In genomic region chr5:29893829-29894228, GRCm38 (mm10) we compare ENCODE assay signal across 10 mouse cellular contexts.
DNase-seq lines count a peak whose midpoint lies in the region; ATAC-seq lines count a peak whose summit lies in the region.
"Had no signal": no experiment of that assay in that cellular context is flagged by ENCODE, and none has a peak within 500 bp of the region (broad histone marks: within the 10 kb centered on the region; RNA-seq: fewer than 3 reads in every experiment).

No protein-coding gene starts in this region.

- DNase-seq in heart, embryonic 10.5 days (ENCODE audit: low spot score), result peak; percentile 82
- DNase-seq in heart, postnatal 25 days (ENCODE audit: low spot score), result no peak
- DNase-seq in heart, postnatal 10 days, result peak; percentile 5 to 27
- DNase-seq in layer of hippocampus, postnatal 36 days, result no peak
- no peak for DNase-seq in testis, postnatal 14 days (ENCODE audit: low spot score)
- no peak for DNase-seq in forebrain, embryonic 14.5 days (ENCODE audit: low spot score)
- DNase-seq: thymus, postnatal 36 days had no signal

- peak; percentile 23 for ATAC-seq in activated CD4-positive, CD25-positive, alpha-beta regulatory T cell, adult 4 months
- ATAC-seq in liver, embryonic 15.5 days (ENCODE audit: insufficient read depth), result peak; percentile 70
- ATAC-seq in forebrain, embryonic 14.5 days, result no peak

- intact Hi-C loops in heart, postnatal 25 days (cut with DNase I), result no loop called here
- intact Hi-C loops in heart, postnatal 10 days (cut with DNase I), result no loop called here

- no peaks in the 10 kb centered on the region for H3K36me3 ChIP-seq in heart, embryonic 10.5 days
- no peaks in the 10 kb centered on the region for H3K36me3 ChIP-seq in liver, embryonic 15.5 days (replicated peaks)
- H3K36me3 ChIP-seq in forebrain, embryonic 14.5 days (ENCODE audit: control insufficient read depth, insufficient read depth, low read length), result no peaks in the 10 kb centered on the region
- H3K36me3 ChIP-seq: heart, embryonic 15.5 days had no signal

- H3K27ac ChIP-seq in heart, embryonic 10.5 days, result no peak overlapping the region
- H3K27ac ChIP-seq in liver, embryonic 15.5 days (replicated peaks), result no peak overlapping the region
- no peak overlapping the region for H3K27ac ChIP-seq in forebrain, embryonic 14.5 days (ENCODE audit: low read depth, low read length)
- H3K27ac ChIP-seq: heart, embryonic 15.5 days had no signal

- no peaks in the 10 kb centered on the region for H3K27me3 ChIP-seq in heart, embryonic 10.5 days (ENCODE audit: insufficient read depth, poor library complexity, severe bottlenecking)
- no peaks in the 10 kb centered on the region for H3K27me3 ChIP-seq in liver, embryonic 15.5 days
- H3K27me3 ChIP-seq in forebrain, embryonic 14.5 days (replicated peaks; ENCODE audit: control insufficient read depth, insufficient read depth, low read length), result no peaks in the 10 kb centered on the region
- H3K27me3 ChIP-seq: heart, embryonic 15.5 days had no signal

- no peak overlapping the region for H3K4me3 ChIP-seq in heart, embryonic 10.5 days
- H3K4me3 ChIP-seq in liver, embryonic 15.5 days (replicated peaks), result no peak overlapping the region
- no peak overlapping the region for H3K4me3 ChIP-seq in forebrain, embryonic 14.5 days (ENCODE audit: low read depth, low read length)
- H3K4me3 ChIP-seq: heart, embryonic 15.5 days had no signal

- WGBS in heart, embryonic 10.5 days, result 7% methylated on average over 5 of the region's 5 CpGs
- 3% methylated on average over 5 of the region's 5 CpGs for WGBS in liver, embryonic 15.5 days (ENCODE audit: insufficient replicate concordance)
- WGBS in forebrain, embryonic 14.5 days, result 83% methylated on average over 5 of the region's 5 CpGs

- no peak overlapping the region for H3K4me2 ChIP-seq in liver, embryonic 15.5 days
- no peak overlapping the region for H3K4me2 ChIP-seq in forebrain, embryonic 14.5 days (ENCODE audit: low read length)
- H3K4me2 ChIP-seq: heart, embryonic 15.5 days had no signal

- no peak overlapping the region for H3K9ac ChIP-seq in liver, embryonic 15.5 days
- no peak overlapping the region for H3K9ac ChIP-seq in forebrain, embryonic 14.5 days (ENCODE audit: low read length)
- H3K9ac ChIP-seq: heart, embryonic 15.5 days had no signal

- H3K4me1 ChIP-seq in heart, embryonic 10.5 days, result peaks cover 15% of the 10 kb centered on the region
- H3K4me1 ChIP-seq in liver, embryonic 15.5 days (replicated peaks), result peaks cover 8% of the 10 kb centered on the region
- H3K4me1 ChIP-seq in forebrain, embryonic 14.5 days (ENCODE audit: control insufficient read depth, insufficient read depth, low read length), result 0 out of 2 replicates have a peak, but pooled peaks cover 2% of the 10 kb centered on the region

- H3K9me3 ChIP-seq in heart, embryonic 10.5 days, result no peaks in the 10 kb centered on the region
- no peaks in the 10 kb centered on the region for H3K9me3 ChIP-seq in liver, embryonic 15.5 days (replicated peaks)
- H3K9me3 ChIP-seq in forebrain, embryonic 14.5 days (replicated peaks; ENCODE audit: control insufficient read depth, low read length), result no peaks in the 10 kb centered on the region
- H3K9me3 ChIP-seq: heart, embryonic 15.5 days had no signal

Comparison
In these comparisons a context has a peak if more than half of its experiments do, and no peak if none do; other contexts are left out.
1. DNase-seq: peak in heart, embryonic 10.5 days (single experiment) and heart, postnatal 10 days (2 of 2); none in heart, postnatal 25 days (single experiment), layer of hippocampus, postnatal 36 days (0 of 2), testis, postnatal 14 days (single experiment) and forebrain, embryonic 14.5 days (single experiment).